Mouse (Mus musculus) erythroblast, embryonic 14.5 days (primary cell): ENCODE measurements around the gene Urad.

Experiments used
- GATA1 ChIP-seq: IDR thresholded peaks from 2 replicates; pipeline ENCODE4 v1.6.1; 2012; ENCODE audit warnings: low read length, inconsistent platforms, mixed read lengths
- TAL1 ChIP-seq: IDR thresholded peaks from 3 replicates; pipeline ENCODE4 v1.6.1; 2012; ENCODE audit warnings: low read length, inconsistent platforms, mixed read lengths

DNA sequence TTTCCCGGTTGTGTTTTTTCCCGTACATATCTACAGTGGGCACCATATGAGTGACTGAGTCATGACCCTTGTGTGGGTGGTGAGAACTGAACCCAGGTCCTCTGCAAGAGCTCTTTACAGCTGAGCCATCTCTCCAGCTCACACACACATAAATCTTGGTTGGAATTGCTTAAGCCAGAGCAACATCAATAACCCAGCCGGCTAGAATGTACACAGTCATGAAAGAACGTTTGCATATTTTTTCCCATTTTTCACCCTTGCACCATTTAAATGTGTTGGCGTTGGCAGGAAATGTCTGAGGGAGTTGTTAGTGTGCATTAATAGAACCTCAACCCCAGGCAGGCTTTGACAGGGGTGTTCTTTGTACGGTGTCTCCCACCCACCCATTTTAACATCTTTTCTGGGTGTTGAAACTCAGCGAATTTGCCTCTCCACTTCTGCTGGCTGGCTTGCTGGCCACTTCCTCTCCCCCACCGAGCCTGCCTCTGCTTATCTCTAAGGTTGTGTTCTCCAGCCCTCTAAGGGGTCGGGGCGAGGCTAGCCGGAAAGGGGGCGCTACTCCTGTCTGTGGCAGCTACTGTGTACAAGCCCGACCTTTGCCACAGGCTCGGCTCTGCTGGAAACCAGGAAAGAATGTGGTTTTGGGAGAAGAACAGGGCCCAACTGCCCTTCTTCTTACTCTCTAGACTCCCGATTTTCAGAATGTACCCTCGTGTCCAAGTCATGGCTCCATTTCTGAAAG lies 30.3 kb downstream of the Urad start:
- TF ChIP-seq TAL1 (no peak), GATA1 (no peak)
